Mouse (Mus musculus) limb, embryonic 12.5 days (tissue): ENCODE data around the gene Zfp622. TPM values are rescaled to one million over a fixed set of nuclear protein-coding genes. Genes with fewer than 3 reads are reported as not detected.
A peak's percentile ranks its signal among the peaks of the same experiment; 100 is the strongest.
"Not testable (repeated sequence)": the region's sequence is repeated elsewhere in the genome, so short reads cannot be mapped to it uniquely, and the experiment has no call there.

ENCODE experiments used
- ATAC-seq: fragments of 200-750 bp; cut with Nextera tagmentation; 2 replicates; pipeline ENCODE4 v1.8.0; 2017; ENCODE audit warnings: low read depth, moderate TSS enrichment; ENCODE audit not compliant: insufficient number of reproducible peaks, insufficient read depth, low FRiP score, low TSS enrichment
- H3K27ac ChIP-seq: fragments of 300-500 bp; sonication (generic); 2 replicates; pipeline ENCODE4 v1.5.1; 2016; ENCODE audit warnings: mild to moderate bottlenecking, moderate library complexity
- H3K27me3 ChIP-seq: fragments of 300-500 bp; sonication (generic); 2 replicates; pipeline ENCODE4 v1.6.1; 2016; ENCODE audit warnings: mild to moderate bottlenecking, moderate library complexity
- H3K36me3 ChIP-seq: fragments of 300-500 bp; sonication (generic); 2 replicates; pipeline ENCODE4 v1.6.1; 2016; ENCODE audit warnings: mild to moderate bottlenecking, moderate library complexity
- H3K4me1 ChIP-seq: fragments of 300-500 bp; sonication (generic); replicated peaks from 2 replicates; pipeline ENCODE4 v1.6.1; 2016
- H3K4me2 ChIP-seq: fragments of 300-500 bp; sonication (generic); 2 replicates; pipeline ENCODE4 v1.6.1; 2016; ENCODE audit warnings: mild to moderate bottlenecking, moderate library complexity
- H3K4me3 ChIP-seq: fragments of 300-500 bp; sonication (generic); replicated peaks from 2 replicates; pipeline ENCODE4 v1.5.1; 2016; ENCODE audit warnings: mild to moderate bottlenecking
- H3K9ac ChIP-seq: fragments of 300-500 bp; sonication (generic); replicated peaks from 2 replicates; pipeline ENCODE4 v1.6.1; 2016; ENCODE audit warnings: mild to moderate bottlenecking, moderate library complexity
- H3K9me3 ChIP-seq: fragments of 300-500 bp; sonication (generic); 2 replicates; pipeline ENCODE4 v1.6.1; 2016; ENCODE audit warnings: mild to moderate bottlenecking, moderate library complexity
- WGBS: fragments of 180-500 bp; shearing (Covaris S2); methylation state at CpG from one replicate; pipeline ENCODE4 v1.1.7; 2016; 5-methylcytosine and 5-hydroxymethylcytosine counted together
- polyA plus RNA-seq: library from polyadenylated mRNA; unstranded; fragments of >200 nt; fragmentation: Nextera tagmentation; extraction: Ambion mirVana; gene quantifications from 2 replicates; pipeline ENCODE4 v1.2.1, GENCODE M21; 2016

Zfp622 gene
- polyA plus RNA-seq, 1 experiment from 2014 or later: 37.9 TPM

- Histone ChIP-seq H3K4me3 (no peak overlapping the region), H3K4me1 (no peaks in the 10 kb centered on the region), H3K27me3 (no peaks in the 10 kb centered on the region), H3K27ac (no peak overlapping the region), H3K9me3 (no peaks in the 10 kb centered on the region), H3K9ac (no peak overlapping the region), H3K36me3 (no peaks in the 10 kb centered on the region), H3K4me2 (no peak overlapping the region)
- no peak for ATAC-seq
- 89% methylated on average over 5 of the region's 5 CpGs for WGBS
Measured at GRCm38 (mm10) chr15:25972758-25973157, 11.4 kb upstream of the Zfp622 start.

GRCm38 (mm10) chr15:25974352-25974751 is 9.8 kb upstream of the Zfp622 start:
- Histone ChIP-seq H3K27ac (no peak overlapping the region), H3K9ac (no peak overlapping the region), H3K4me3 (no peak overlapping the region), H3K9me3 (no peaks in the 10 kb centered on the region), H3K27me3 (no peaks in the 10 kb centered on the region), H3K4me2 (no peak overlapping the region), H3K4me1 (no peaks in the 10 kb centered on the region), H3K36me3 (no peaks in the 10 kb centered on the region)
- WGBS: 92% methylated on average over 4 of the region's 4 CpGs
- ATAC-seq: no peak

GRCm38 (mm10) chr15:25975810-25976209 is 8.4 kb upstream of the Zfp622 start:
- no peak overlapping the region for H3K9ac ChIP-seq
- H3K4me3 ChIP-seq: no peak overlapping the region
- ATAC-seq: no peak
- 90% methylated on average over 6 of the region's 6 CpGs for WGBS
- no peaks in the 10 kb centered on the region for H3K9me3 ChIP-seq
- H3K27me3 ChIP-seq: no peaks in the 10 kb centered on the region
- no peak overlapping the region for H3K4me2 ChIP-seq
- H3K27ac ChIP-seq: no peak overlapping the region
- no peaks in the 10 kb centered on the region for H3K4me1 ChIP-seq
- no peaks in the 10 kb centered on the region for H3K36me3 ChIP-seq

DNA sequence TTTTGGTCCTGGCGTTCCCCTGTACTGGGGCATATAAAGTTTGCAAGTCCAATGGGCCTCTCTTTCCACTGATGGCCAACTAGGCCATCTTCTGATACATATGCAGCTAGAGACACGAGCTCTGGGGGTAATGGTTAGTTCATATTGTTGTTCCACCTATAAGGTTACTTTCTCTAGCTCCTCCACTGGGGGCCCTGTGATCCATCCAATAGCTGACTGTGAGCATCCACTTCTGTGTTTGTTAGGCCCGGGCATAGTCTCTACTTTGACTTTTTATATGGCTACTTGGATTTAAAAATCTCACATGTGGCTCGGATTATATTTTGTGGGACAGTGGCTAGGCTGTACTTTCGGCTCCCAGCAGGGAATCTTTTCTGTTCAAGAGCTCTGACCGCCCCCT is 552 bp upstream of the Zfp622 start:
- peaks cover 16% of the 10 kb centered on the region for H3K36me3 ChIP-seq
- H3K27ac ChIP-seq: peak overlapping the region; percentile 91
- H3K9ac ChIP-seq: peak overlapping the region; percentile 64
- ATAC-seq: peak; percentile 28; the same call in 1 of the 2 replicates
- 20% methylated on average over 6 of the region's 6 CpGs for WGBS
- not testable (repeated sequence) for H3K27me3 ChIP-seq, H3K9me3 ChIP-seq
- H3K4me1 ChIP-seq: peaks cover 16% of the 10 kb centered on the region
- peak overlapping the region; percentile 98 for H3K4me3 ChIP-seq
- peak overlapping the region; percentile 88 for H3K4me2 ChIP-seq

GRCm38 (mm10) chr15:25984734-25985492 is 747 bp downstream of the Zfp622 start:
- Histone ChIP-seq H3K9me3 (no peaks in the 10 kb centered on the region), H3K27ac (peak overlapping the region; percentile 91), H3K4me1 (peaks cover 16% of the 10 kb centered on the region), H3K4me3 (peak overlapping the region; percentile 98), H3K4me2 (peak overlapping the region; percentile 88), H3K27me3 (no peaks in the 10 kb centered on the region), H3K9ac (peak overlapping the region; percentile 92), H3K36me3 (peaks cover 26% of the 10 kb centered on the region)
- ATAC-seq: peak; percentile 4; the same call in 1 of the 2 replicates
- under 1% methylated on average over 69 of the region's 71 CpGs for WGBS

- WGBS: 65% methylated on average over 8 of the region's 8 CpGs
- no peaks in the 10 kb centered on the region for H3K4me1 ChIP-seq
- no peak for ATAC-seq
- H3K4me2 ChIP-seq: no peak overlapping the region
- no peaks in the 10 kb centered on the region for H3K27me3 ChIP-seq
- peaks cover 74% of the 10 kb centered on the region for H3K36me3 ChIP-seq
- no peak overlapping the region for H3K4me3 ChIP-seq
- no peak overlapping the region for H3K9ac ChIP-seq
- no peak overlapping the region for H3K27ac ChIP-seq
- no peaks in the 10 kb centered on the region for H3K9me3 ChIP-seq
Measured at GRCm38 (mm10) chr15:25992992-25993727, 9.0 kb downstream of the Zfp622 start.

DNA sequence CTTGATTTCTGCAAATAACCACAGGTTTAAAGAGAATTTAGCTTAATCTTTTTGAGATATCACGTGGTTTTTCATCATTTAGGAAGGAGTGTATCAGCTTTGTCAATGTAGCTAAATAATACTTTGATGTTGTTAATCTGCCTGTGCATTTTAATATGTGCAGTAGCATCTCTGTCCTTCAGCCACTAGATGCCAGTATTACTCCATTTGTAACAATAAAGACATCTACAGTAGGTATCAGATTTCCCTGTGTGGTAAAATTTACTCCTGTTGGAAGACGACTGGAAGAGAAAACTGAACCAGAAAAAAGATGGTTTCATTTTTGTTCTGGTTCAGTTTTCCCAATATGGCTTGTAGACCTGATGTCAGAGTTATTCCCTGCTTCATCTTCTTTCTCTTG is 11.4 kb downstream of the Zfp622 start:
- ATAC-seq: no peak
- no peak overlapping the region for H3K9ac ChIP-seq
- no peak overlapping the region for H3K4me3 ChIP-seq
- H3K4me1 ChIP-seq: no peaks in the 10 kb centered on the region
- no peak overlapping the region for H3K4me2 ChIP-seq
- no peak overlapping the region for H3K27ac ChIP-seq
- peaks cover 61% of the 10 kb centered on the region for H3K36me3 ChIP-seq
- no peaks in the 10 kb centered on the region for H3K9me3 ChIP-seq
- WGBS: 42% methylated on average over 2 of the region's 2 CpGs
- H3K27me3 ChIP-seq: no peaks in the 10 kb centered on the region

- WGBS: 90% methylated on average over 5 of the region's 5 CpGs
- not testable (repeated sequence) for H3K4me1 ChIP-seq, H3K4me2 ChIP-seq, H3K9me3 ChIP-seq, ATAC-seq, H3K9ac ChIP-seq, H3K27me3 ChIP-seq, H3K27ac ChIP-seq, H3K4me3 ChIP-seq
- H3K36me3 ChIP-seq: peaks cover 29% of the 10 kb centered on the region
Measured at GRCm38 (mm10) chr15:25999545-25999944, 15.4 kb downstream of the Zfp622 start.

GRCm38 (mm10) chr15:26008621-26009020 is 24.5 kb downstream of the Zfp622 start:
- no peaks in the 10 kb centered on the region for H3K9me3 ChIP-seq
- H3K27ac ChIP-seq: no peak overlapping the region
- no peak overlapping the region for H3K4me2 ChIP-seq
- ATAC-seq: no peak
- no peaks in the 10 kb centered on the region for H3K36me3 ChIP-seq
- H3K27me3 ChIP-seq: no peaks in the 10 kb centered on the region
- WGBS: 83% methylated on average over 3 of the region's 3 CpGs
- H3K4me1 ChIP-seq: 0 out of 2 replicates have a peak, but pooled peaks cover 3% of the 10 kb centered on the region
- H3K9ac ChIP-seq: no peak overlapping the region
- no peak overlapping the region for H3K4me3 ChIP-seq

DNA sequence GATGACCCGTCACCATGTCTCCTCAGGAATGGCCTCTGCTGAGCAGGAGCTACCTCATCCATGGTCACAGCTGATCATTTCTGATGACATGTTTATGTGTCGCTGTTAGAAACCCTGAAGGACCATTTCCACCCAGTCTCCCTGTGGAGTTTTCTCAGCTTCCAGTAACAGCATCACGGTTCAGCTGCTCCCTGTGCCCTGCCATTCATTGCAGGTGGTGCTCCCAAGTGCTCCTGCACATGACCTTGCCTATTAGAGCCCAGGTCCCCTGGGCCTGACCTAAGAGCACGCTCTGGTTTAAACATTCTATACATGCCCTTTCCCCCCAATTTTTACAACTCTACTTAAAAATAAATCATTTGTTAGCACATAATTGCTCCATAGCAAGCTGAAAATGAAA is 28.7 kb downstream of the Zfp622 start:
- no peak for ATAC-seq
- no peak overlapping the region for H3K4me3 ChIP-seq
- H3K4me1 ChIP-seq: peaks cover 3% of the 10 kb centered on the region; the same call in 1 of the 2 replicates
- H3K9me3 ChIP-seq: no peaks in the 10 kb centered on the region
- H3K9ac ChIP-seq: no peak overlapping the region
- 58% methylated on average over 4 of the region's 4 CpGs for WGBS
- H3K27me3 ChIP-seq: no peaks in the 10 kb centered on the region
- H3K36me3 ChIP-seq: no peaks in the 10 kb centered on the region
- no peak overlapping the region for H3K27ac ChIP-seq
- H3K4me2 ChIP-seq: no peak overlapping the region

DNA sequence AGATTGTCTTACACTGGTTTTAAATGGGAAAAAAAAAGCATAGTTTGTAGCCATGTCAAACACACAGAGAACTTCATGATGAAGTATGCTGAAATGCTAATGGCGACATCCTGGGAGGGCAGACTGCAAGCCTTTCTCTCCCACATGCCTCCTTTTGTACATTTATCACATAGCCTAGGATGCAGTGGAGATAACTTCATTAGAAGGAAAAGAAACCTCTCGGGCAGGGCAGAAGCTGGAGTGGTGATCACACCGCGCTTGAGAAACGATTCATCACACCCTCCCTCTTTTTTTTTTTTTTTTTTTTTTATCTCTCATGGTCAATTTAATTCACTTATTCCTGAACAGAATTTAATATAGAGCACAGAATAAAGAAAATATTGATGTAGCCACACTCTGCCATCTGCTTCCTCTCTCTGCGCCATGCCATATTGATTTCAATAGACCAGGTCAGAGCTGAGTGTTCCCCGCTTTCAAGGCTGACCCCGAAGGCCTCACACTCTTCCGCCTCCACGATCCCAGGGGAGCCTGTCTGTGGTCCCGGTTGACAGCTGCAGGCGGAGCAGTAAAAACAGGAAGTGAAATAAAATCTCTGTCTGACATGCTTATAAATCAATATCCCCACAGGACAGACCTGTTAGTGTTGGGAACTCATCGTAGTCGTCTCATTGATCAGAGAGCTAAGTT is 32.0 kb downstream of the Zfp622 start:
- Histone ChIP-seq H3K27ac (no peak overlapping the region), H3K36me3 (no peaks in the 10 kb centered on the region), H3K4me1 (peaks cover 3% of the 10 kb centered on the region; the same call in 1 of the 2 replicates), H3K9ac (no peak overlapping the region), H3K4me2 (no peak overlapping the region), H3K4me3 (no peak overlapping the region), H3K27me3 (no peaks in the 10 kb centered on the region), H3K9me3 (no peaks in the 10 kb centered on the region)
- WGBS: 43% methylated on average over 14 of the region's 14 CpGs
- ATAC-seq: no peak
